10 mouse cellular contexts compared by ENCODE assay signal in the genomic region with DNA sequence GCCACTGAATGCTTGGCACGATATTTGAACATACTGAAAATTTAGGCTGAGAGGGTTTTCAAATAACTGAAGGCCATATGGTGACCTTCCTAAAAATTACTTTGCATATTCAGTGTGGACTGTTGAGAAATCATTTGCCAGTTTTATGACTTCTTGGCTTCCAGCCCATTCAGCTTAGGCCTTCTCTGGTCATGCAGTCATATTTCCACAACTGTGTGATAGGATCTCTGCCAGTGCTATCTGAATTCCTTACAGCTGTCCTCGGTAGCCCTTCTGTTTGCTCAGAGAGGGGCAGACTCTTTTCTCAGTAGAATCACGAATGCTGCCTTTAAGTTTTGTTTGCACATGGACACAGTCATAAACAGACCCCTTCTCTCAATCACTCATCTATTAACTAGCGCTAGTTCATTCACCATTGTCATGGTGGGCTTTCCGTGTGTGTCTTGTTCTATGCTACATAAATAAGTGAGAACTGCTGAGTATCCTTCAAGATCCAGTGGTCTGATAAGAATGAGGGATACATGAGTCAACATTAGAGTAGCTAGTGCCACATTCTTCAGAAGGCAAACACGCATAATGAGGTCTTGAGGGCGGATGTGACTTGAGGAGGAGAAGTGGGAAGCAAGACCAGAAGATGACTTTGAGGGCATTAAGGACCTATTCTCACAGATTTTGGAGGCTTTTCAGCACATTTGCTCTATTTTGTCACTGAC. TPM values are rescaled to one million over a fixed set of nuclear protein-coding genes. Genes with fewer than 3 reads are reported as not detected.
A peak's percentile ranks its signal among the peaks of the same experiment; 100 is the strongest.
DNase-seq lines count a peak whose midpoint lies in the region; ATAC-seq and TF ChIP-seq lines count a peak whose summit lies in the region.
"Had no signal": no experiment of that assay in that cellular context is flagged by ENCODE, and none has a peak within 500 bp of the region (broad histone marks: within the 10 kb centered on the region; RNA-seq: fewer than 3 reads in every experiment).

No protein-coding gene starts in this region.

- no peaks in the 10 kb centered on the region for H3K9me3 ChIP-seq in limb, embryonic 14.5 days (ENCODE audit: control insufficient read depth, low read length)
- H3K9me3 ChIP-seq in limb, embryonic 10.5 days (replicated peaks): no peaks in the 10 kb centered on the region
- no peaks in the 10 kb centered on the region for H3K9me3 ChIP-seq in lung, postnatal 0 days (ENCODE audit: low read length)
- H3K9me3 ChIP-seq: liver, embryonic 12.5 days; midbrain, embryonic 12.5 days had no signal

- TF ChIP-seq EP300 in lung, postnatal 0 days (IDR thresholded peaks at IDR 0.05): no peak; the same call in 1 of the 2 replicates

- H3K36me3 ChIP-seq in limb, embryonic 14.5 days (ENCODE audit: control insufficient read depth, insufficient read depth, low read length): no peaks in the 10 kb centered on the region
- no peaks in the 10 kb centered on the region for H3K36me3 ChIP-seq in limb, embryonic 10.5 days
- H3K36me3 ChIP-seq in lung, postnatal 0 days (ENCODE audit: insufficient read depth, low read length): no peaks in the 10 kb centered on the region
- H3K36me3 ChIP-seq: liver, embryonic 12.5 days; midbrain, embryonic 12.5 days had no signal

- peak; percentile 47 for DNase-seq in limb, embryonic 14.5 days (ENCODE audit: low spot score)
- no peak for DNase-seq in limb, embryonic 10.5 days (ENCODE audit: low spot score)
- DNase-seq in brain, adult 2 months (ENCODE audit: low read depth, low spot score): peak; percentile 6
- DNase-seq in kidney, adult 11 months: peak; percentile 31
- DNase-seq in lung, postnatal 0 days (ENCODE audit: low spot score): peak; percentile 46
- no peak for DNase-seq in embryo, embryonic 11 days
- DNase-seq in thymus, postnatal 25 days: no peak
- DNase-seq: thymus, adult 18-20 months had no signal

- no peak for TF ChIP-seq POLR2A in limb, embryonic 14.5 days (IDR thresholded peaks at IDR 0.05; ENCODE audit: borderline replicate concordance, extremely low read depth, insufficient read depth, insufficient read length)

- no peaks in the 10 kb centered on the region for H3K4me1 ChIP-seq in limb, embryonic 14.5 days (ENCODE audit: control insufficient read depth, insufficient read depth, low read length)
- H3K4me1 ChIP-seq in limb, embryonic 10.5 days: no peaks in the 10 kb centered on the region
- no peaks in the 10 kb centered on the region for H3K4me1 ChIP-seq in lung, postnatal 0 days (ENCODE audit: insufficient read depth, low read depth, low read length)
- H3K4me1 ChIP-seq: liver, embryonic 12.5 days; midbrain, embryonic 12.5 days had no signal

- H3K4me2 ChIP-seq in limb, embryonic 14.5 days (replicated peaks; ENCODE audit: low read depth, low read length, severe bottlenecking): no peak overlapping the region
- H3K4me2 ChIP-seq in lung, postnatal 0 days (replicated peaks; ENCODE audit: low read depth, low read length): peak overlapping the region; percentile 6; the same call in 1 of the 2 replicates
- H3K4me2 ChIP-seq: liver, embryonic 12.5 days; midbrain, embryonic 12.5 days had no signal

- no peak overlapping the region for H3K4me3 ChIP-seq in limb, embryonic 14.5 days (replicated peaks; ENCODE audit: low read length)
- H3K4me3 ChIP-seq in limb, embryonic 10.5 days: no peak overlapping the region
- no peak overlapping the region for H3K4me3 ChIP-seq in lung, postnatal 0 days (ENCODE audit: low read depth, low read length)
- H3K4me3 ChIP-seq: liver, embryonic 12.5 days; midbrain, embryonic 12.5 days had no signal

- no peak for TF ChIP-seq CTCF in lung, postnatal 0 days (IDR thresholded peaks at IDR 0.05)

- no peak overlapping the region for H3K27ac ChIP-seq in limb, embryonic 14.5 days (replicated peaks; ENCODE audit: low read depth, low read length)
- H3K27ac ChIP-seq in limb, embryonic 10.5 days: no peak overlapping the region
- H3K27ac ChIP-seq in lung, postnatal 0 days (ENCODE audit: low read length): no peak overlapping the region
- H3K27ac ChIP-seq: liver, embryonic 12.5 days; midbrain, embryonic 12.5 days had no signal

- 84% methylated on average over 7 of the region's 7 CpGs for WGBS in limb, embryonic 14.5 days
- WGBS in limb, embryonic 10.5 days: 92% methylated on average over 7 of the region's 7 CpGs
- 37% methylated on average over 7 of the region's 7 CpGs for WGBS in lung, postnatal 0 days

- no peak overlapping the region for H3K9ac ChIP-seq in limb, embryonic 14.5 days (ENCODE audit: low read depth, low read length, severe bottlenecking)
- no peak overlapping the region for H3K9ac ChIP-seq in lung, postnatal 0 days (replicated peaks; ENCODE audit: low read depth)
- H3K9ac ChIP-seq: liver, embryonic 12.5 days; midbrain, embryonic 12.5 days had no signal

- H3K27me3 ChIP-seq in limb, embryonic 14.5 days (ENCODE audit: control insufficient read depth, insufficient read depth, low read length): no peaks in the 10 kb centered on the region
- H3K27me3 ChIP-seq in limb, embryonic 10.5 days (ENCODE audit: low read depth, poor library complexity, severe bottlenecking): no peaks in the 10 kb centered on the region
- no peaks in the 10 kb centered on the region for H3K27me3 ChIP-seq in lung, postnatal 0 days (replicated peaks; ENCODE audit: insufficient read depth, low read length)
- H3K27me3 ChIP-seq: liver, embryonic 12.5 days; midbrain, embryonic 12.5 days had no signal

- ATAC-seq in limb, embryonic 14.5 days (ENCODE audit: low FRiP score, low read depth): no peak; the same call in 1 of the 2 replicates
- peak; percentile 62 for ATAC-seq in lung, postnatal 0 days
- ATAC-seq: liver, embryonic 12.5 days had no signal

RNA-seq across cellular contexts. Expression of gene Avpr1a, which starts 39.4 kb away (rescaled TPM):
- 2.4 and 3.3 TPM in 2 replicates for polyA plus RNA-seq in limb, embryonic 14.5 days (2012; rRNA removed)
- polyA plus RNA-seq in limb, embryonic 14.5 days (2014; fragmentation: Nextera tagmentation; extraction: Ambion mirVana): 3.0 and 4.6 TPM in 2 replicates
- polyA plus RNA-seq in limb, embryonic 10.5 days (2016; fragmentation: Nextera tagmentation; extraction: Ambion mirVana): 0.15 TPM in 1 of 2 replicates, not detected in the other
- 0.10 and 0.18 TPM in 2 replicates for polyA plus RNA-seq in lung, postnatal 0 days (2015; fragmentation: Nextera tagmentation; extraction: Ambion mirVana)

Comparison
In these comparisons a context has a peak if more than half of its experiments do, and no peak if none do; other contexts are left out.
1. DNase-seq: peak in limb, embryonic 14.5 days (single experiment), brain, adult 2 months (single experiment), kidney, adult 11 months (single experiment) and lung, postnatal 0 days (single experiment); none in limb, embryonic 10.5 days (single experiment), embryo, embryonic 11 days (single experiment) and thymus, postnatal 25 days (single experiment).